Mouse (Mus musculus) embryonic facial prominence, embryonic 13.5 days (tissue): ENCODE data around the gene Olfr91. TPM values are rescaled to one million over a fixed set of nuclear protein-coding genes. Genes with fewer than 3 reads are reported as not detected.
A peak's percentile ranks its signal among the peaks of the same experiment; 100 is the strongest.
"Not testable (repeated sequence)": the region's sequence is repeated elsewhere in the genome, so short reads cannot be mapped to it uniquely, and the experiment has no call there.

ENCODE experiments used
- ATAC-seq: fragments of 200-750 bp; cut with Nextera tagmentation; 2 replicates; pipeline ENCODE4 v1.8.0; 2017; ENCODE audit warnings: low read depth; ENCODE audit not compliant: insufficient number of reproducible peaks, insufficient read depth, low FRiP score, low TSS enrichment
- H3K27ac ChIP-seq: fragments of 300-500 bp; sonication (generic); 2 replicates; pipeline ENCODE4 v1.5.1; 2015; ENCODE audit warnings: moderate library complexity, mild to moderate bottlenecking, inconsistent platforms
- H3K27me3 ChIP-seq: fragments of 300-500 bp; sonication (generic); 2 replicates; pipeline ENCODE4 v1.6.1; 2015; ENCODE audit warnings: mild to moderate bottlenecking, inconsistent platforms
- H3K36me3 ChIP-seq: fragments of 300-500 bp; sonication (generic); 2 replicates; pipeline ENCODE4 v1.6.1; 2015; ENCODE audit warnings: mild to moderate bottlenecking, inconsistent platforms
- H3K4me1 ChIP-seq: fragments of 300-500 bp; sonication (generic); 2 replicates; pipeline ENCODE4 v1.6.1; 2015; ENCODE audit warnings: inconsistent platforms
- H3K4me2 ChIP-seq: fragments of 300-500 bp; sonication (generic); 2 replicates; pipeline ENCODE4 v1.6.1; 2015; ENCODE audit warnings: moderate library complexity, mild to moderate bottlenecking, inconsistent platforms
- H3K4me3 ChIP-seq: fragments of 300-500 bp; sonication (generic); 2 replicates; pipeline ENCODE4 v1.5.1; 2015; ENCODE audit warnings: mild to moderate bottlenecking, inconsistent platforms
- H3K9ac ChIP-seq: fragments of 300-500 bp; sonication (generic); 2 replicates; pipeline ENCODE4 v1.6.1; 2015; ENCODE audit warnings: mild to moderate bottlenecking, inconsistent platforms
- H3K9me3 ChIP-seq: fragments of 300-500 bp; sonication (generic); 2 replicates; pipeline ENCODE4 v1.6.1; 2016; ENCODE audit warnings: inconsistent platforms
- WGBS: fragments of 180-500 bp; shearing (Covaris S2); methylation state at CpG from one replicate; pipeline ENCODE4 v1.1.7; 2015; ENCODE audit warnings: mixed read lengths; 5-methylcytosine and 5-hydroxymethylcytosine counted together
- polyA plus RNA-seq: library from polyadenylated mRNA; unstranded; fragments of >200 nt; fragmentation: Nextera tagmentation; extraction: Ambion mirVana; gene quantifications from 2 replicates; pipeline ENCODE4 v1.2.1, GENCODE M21; 2015

Olfr91 gene
- polyA plus RNA-seq = not detected in 2 replicates

GRCm38 (mm10) chr17:37098178-37098577 lies at the start of gene Olfr91:
Gene Olfr91, minus strand, starts transcription at chr17:37098278.
- no peak within 1 kb of the TSS for H3K27ac ChIP-seq
- no peaks in the 10 kb centered on the region for H3K4me1 ChIP-seq
- no peak for ATAC-seq
- H3K4me3 ChIP-seq = no peak within 1 kb of the TSS
- H3K4me2 ChIP-seq = no peak within 1 kb of the TSS
- H3K9me3 ChIP-seq = no peaks in the 10 kb centered on the region
- H3K27me3 ChIP-seq = no peaks in the 10 kb centered on the region
- no peak within 1 kb of the TSS for H3K9ac ChIP-seq
- no peaks in the 10 kb centered on the region for H3K36me3 ChIP-seq
- 88% methylated on average over 1 of the region's 1 CpGs for WGBS

GRCm38 (mm10) chr17:37131366-37131765 lies 33.3 kb upstream of the Olfr91 start:
- not testable (repeated sequence) for H3K36me3 ChIP-seq, H3K9ac ChIP-seq, H3K27ac ChIP-seq, H3K4me3 ChIP-seq, H3K9me3 ChIP-seq, H3K4me1 ChIP-seq, H3K4me2 ChIP-seq, ATAC-seq, H3K27me3 ChIP-seq
- 64% methylated on average over 4 of the region's 4 CpGs for WGBS

- no peak within 1 kb of the TSS for H3K27ac ChIP-seq
- WGBS = 91% methylated on average over 2 of the region's 2 CpGs
- ATAC-seq = no peak
Observed at GRCm38 (mm10) chr17:37119988-37120387, 21.9 kb upstream of the Olfr91 start, which contains the start of gene Olfr92. Gene Olfr92, minus strand, starts transcription at chr17:37120088.

GRCm38 (mm10) chr17:37093289-37093688 lies 4.8 kb downstream of the Olfr91 start:
- WGBS = 84% methylated on average over 5 of the region's 5 CpGs
- Histone ChIP-seq H3K27ac (no peak overlapping the region), H3K4me2 (no peak overlapping the region), H3K27me3 (no peaks in the 10 kb centered on the region), H3K4me1 (no peaks in the 10 kb centered on the region), H3K9me3 (no peaks in the 10 kb centered on the region), H3K9ac (no peak overlapping the region), H3K36me3 (no peaks in the 10 kb centered on the region), H3K4me3 (no peak overlapping the region)
- no peak for ATAC-seq

More at GRCm38 (mm10) chr17:37119988-37120387, 21.9 kb upstream of the Olfr91 start, which contains the start of gene Olfr92:
- H3K4me3 ChIP-seq = no peak within 1 kb of the TSS
- H3K27me3 ChIP-seq = no peaks in the 10 kb centered on the region
- no peak within 1 kb of the TSS for H3K4me2 ChIP-seq
- H3K9ac ChIP-seq = no peak within 1 kb of the TSS
- H3K4me1 ChIP-seq = no peaks in the 10 kb centered on the region
- no peaks in the 10 kb centered on the region for H3K9me3 ChIP-seq
- no peaks in the 10 kb centered on the region for H3K36me3 ChIP-seq

GRCm38 (mm10) chr17:37092198-37092597 lies 5.9 kb downstream of the Olfr91 start:
- Histone ChIP-seq H3K4me2 (no peak overlapping the region), H3K9ac (no peak overlapping the region), H3K4me1 (no peaks in the 10 kb centered on the region), H3K27me3 (no peaks in the 10 kb centered on the region), H3K4me3 (no peak overlapping the region), H3K9me3 (no peaks in the 10 kb centered on the region), H3K36me3 (no peaks in the 10 kb centered on the region), H3K27ac (no peak overlapping the region)
- ATAC-seq = no peak
- WGBS = 73% methylated on average over 1 of the region's 1 CpGs

GRCm38 (mm10) chr17:37088399-37088798 lies 9.7 kb downstream of the Olfr91 start, which contains the start of gene Olfr90:
Gene Olfr90, minus strand, starts transcription at chr17:37088499.
- ATAC-seq = no peak
- Histone ChIP-seq H3K9me3 (no peaks in the 10 kb centered on the region), H3K9ac (no peak within 1 kb of the TSS), H3K36me3 (no peaks in the 10 kb centered on the region), H3K27me3 (no peaks in the 10 kb centered on the region), H3K4me3 (no peak within 1 kb of the TSS), H3K4me2 (no peak within 1 kb of the TSS), H3K27ac (no peak within 1 kb of the TSS), H3K4me1 (no peaks in the 10 kb centered on the region)

DNA sequence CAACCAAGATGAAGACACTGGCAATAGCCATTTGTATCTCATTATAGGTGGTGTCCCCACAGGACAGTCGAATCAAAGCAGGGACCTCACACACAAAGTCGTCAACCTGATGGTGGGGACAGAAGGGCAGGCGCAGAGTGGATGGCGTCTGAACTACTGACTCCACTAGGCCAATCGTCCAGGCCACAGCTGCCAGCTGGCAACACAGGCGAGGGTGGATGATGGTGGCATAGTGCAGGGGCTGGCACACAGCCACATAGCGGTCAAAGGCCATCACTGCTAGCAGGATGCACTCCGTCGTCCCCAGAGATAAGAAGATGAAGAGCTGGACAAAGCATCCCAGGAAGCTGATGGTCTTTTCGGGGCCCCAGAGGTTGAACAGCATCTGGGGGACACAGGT lies 12.5 kb downstream of the Olfr91 start:
- Histone ChIP-seq H3K4me3 (no peak overlapping the region), H3K4me1 (no peaks in the 10 kb centered on the region)

GRCm38 (mm10) chr17:37084632-37085031 lies 13.4 kb downstream of the Olfr91 start:
- no peaks in the 10 kb centered on the region for H3K9me3 ChIP-seq
- no peak overlapping the region for H3K4me2 ChIP-seq
- no peak for ATAC-seq
- no peaks in the 10 kb centered on the region for H3K27me3 ChIP-seq
- no peak overlapping the region for H3K4me3 ChIP-seq
- no peak overlapping the region for H3K27ac ChIP-seq
- H3K4me1 ChIP-seq = no peaks in the 10 kb centered on the region
- H3K9ac ChIP-seq = no peak overlapping the region
- WGBS = 69% methylated on average over 5 of the region's 5 CpGs
- no peaks in the 10 kb centered on the region for H3K36me3 ChIP-seq

More for the DNA sequence above, 12.5 kb downstream of the Olfr91 start:
- 86% methylated on average over 10 of the region's 10 CpGs for WGBS
- no peaks in the 10 kb centered on the region for H3K36me3 ChIP-seq
- ATAC-seq = no peak
- no peaks in the 10 kb centered on the region for H3K9me3 ChIP-seq
- H3K4me2 ChIP-seq = no peak overlapping the region
- H3K9ac ChIP-seq = no peak overlapping the region
- no peaks in the 10 kb centered on the region for H3K27me3 ChIP-seq
- H3K27ac ChIP-seq = no peak overlapping the region

DNA sequence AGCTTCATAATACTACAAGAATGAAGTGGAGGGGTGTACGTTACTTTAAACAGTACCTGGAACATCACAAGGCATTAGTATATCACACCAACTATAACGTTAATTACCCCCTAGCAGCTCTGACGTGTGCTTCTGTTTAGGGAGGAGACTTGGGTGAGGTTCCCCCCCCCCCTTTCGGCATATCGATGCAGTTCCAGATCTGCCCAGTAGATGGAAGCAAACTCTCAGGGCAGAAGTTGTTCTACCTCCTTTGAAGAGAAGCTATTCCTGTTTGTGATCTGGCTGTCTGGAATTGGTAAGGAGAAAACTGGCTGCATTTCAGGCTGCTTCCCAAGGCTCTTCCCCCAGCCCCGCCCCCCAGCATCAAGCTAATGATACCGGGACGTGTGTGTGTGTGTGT lies 14.8 kb downstream of the Olfr91 start:
- Histone ChIP-seq H3K27ac (no peak overlapping the region), H3K4me3 (no peak overlapping the region), H3K36me3 (no peaks in the 10 kb centered on the region), H3K9me3 (no peaks in the 10 kb centered on the region), H3K9ac (no peak overlapping the region), H3K4me2 (no peak overlapping the region), H3K27me3 (no peaks in the 10 kb centered on the region), H3K4me1 (peaks cover 9% of the 10 kb centered on the region)
- WGBS = 3% methylated on average over 7 of the region's 8 CpGs
- 0 out of 2 replicates have a peak, but pooled peaks have one; percentile 45 for ATAC-seq

DNA sequence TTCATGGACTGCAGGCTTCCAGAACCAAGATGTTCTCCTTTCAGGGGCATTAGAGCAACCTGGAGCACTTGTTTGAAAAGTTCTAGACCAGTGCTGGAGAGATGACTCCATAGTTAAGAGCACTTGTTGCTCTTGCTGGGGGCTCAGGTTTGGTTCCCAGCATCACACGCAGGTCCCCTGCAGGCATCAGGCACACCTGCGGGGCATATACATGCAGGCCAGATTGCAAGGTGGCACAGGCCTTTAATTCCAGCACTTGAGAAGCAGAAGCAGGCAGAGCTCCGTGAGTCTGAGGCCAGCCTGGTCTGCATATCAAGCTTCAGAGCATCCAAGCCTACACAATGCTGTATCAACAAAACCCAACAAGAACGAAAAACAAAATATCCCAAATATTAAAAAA lies 16.4 kb downstream of the Olfr91 start:
- Histone ChIP-seq H3K27me3 (no peaks in the 10 kb centered on the region), H3K9me3 (no peaks in the 10 kb centered on the region), H3K36me3 (peaks cover 2% of the 10 kb centered on the region; the same call in 1 of the 2 replicates), H3K4me3 (no peak overlapping the region), H3K4me2 (no peak overlapping the region), H3K27ac (no peak overlapping the region), H3K4me1 (peaks cover 19% of the 10 kb centered on the region), H3K9ac (no peak overlapping the region)
- 86% methylated on average over 4 of the region's 4 CpGs for WGBS
- no peak for ATAC-seq

GRCm38 (mm10) chr17:37080119-37080518 lies 18.0 kb downstream of the Olfr91 start:
- no peak overlapping the region for H3K27ac ChIP-seq
- no peak overlapping the region for H3K4me2 ChIP-seq
- no peak for ATAC-seq
- H3K27me3 ChIP-seq = no peaks in the 10 kb centered on the region
- H3K36me3 ChIP-seq = peaks cover 16% of the 10 kb centered on the region
- H3K9me3 ChIP-seq = no peaks in the 10 kb centered on the region
- peaks cover 19% of the 10 kb centered on the region for H3K4me1 ChIP-seq
- no peak overlapping the region for H3K4me3 ChIP-seq
- H3K9ac ChIP-seq = no peak overlapping the region
- WGBS = 16% methylated on average over 5 of the region's 5 CpGs

- 18% methylated on average over 2 of the region's 2 CpGs for WGBS
- ATAC-seq = no peak
- Histone ChIP-seq H3K27ac (no peak overlapping the region), H3K36me3 (peaks cover 28% of the 10 kb centered on the region), H3K9ac (no peak overlapping the region), H3K4me3 (no peak overlapping the region), H3K9me3 (no peaks in the 10 kb centered on the region), H3K4me2 (no peak overlapping the region), H3K27me3 (no peaks in the 10 kb centered on the region), H3K4me1 (peaks cover 19% of the 10 kb centered on the region)
Observed at GRCm38 (mm10) chr17:37078990-37079389, 19.1 kb downstream of the Olfr91 start.
